Mouse (Mus musculus) heart, postnatal 0 days (tissue): ENCODE data around the gene Rims1.

Experiments used
- CTCF ChIP-seq: IDR thresholded peaks from 2 replicates; pipeline ENCODE4 v1.5.1; 2016; ENCODE audit warnings: antibody characterized with exemption, control low read depth, low read depth
- EP300 ChIP-seq: IDR thresholded peaks from 2 replicates; pipeline ENCODE4 v1.6.1; 2016; ENCODE audit warnings: antibody characterized with exemption, low read depth

DNA sequence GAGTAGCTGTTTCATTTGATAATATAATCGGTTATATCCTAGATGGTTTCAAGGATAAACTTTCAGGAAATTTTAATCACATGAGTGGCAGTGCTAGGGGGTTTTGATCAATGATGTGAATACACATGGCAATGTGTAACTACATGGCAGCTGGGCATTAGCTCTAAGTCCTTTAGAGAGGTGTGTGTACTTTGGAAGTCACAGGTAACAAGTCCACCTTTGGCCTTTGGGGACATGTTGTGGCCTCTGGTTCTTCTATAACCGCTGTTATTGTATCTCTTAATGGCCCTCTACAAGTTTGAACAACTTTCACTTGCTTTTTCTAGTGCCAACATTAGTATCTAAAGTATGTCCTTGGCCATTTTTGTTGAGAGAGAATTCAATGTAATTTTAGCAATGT is 171.9 kb downstream of the Rims1 start:
- TF ChIP-seq CTCF (no peak), EP300 (no peak)
